In the genomic region with DNA sequence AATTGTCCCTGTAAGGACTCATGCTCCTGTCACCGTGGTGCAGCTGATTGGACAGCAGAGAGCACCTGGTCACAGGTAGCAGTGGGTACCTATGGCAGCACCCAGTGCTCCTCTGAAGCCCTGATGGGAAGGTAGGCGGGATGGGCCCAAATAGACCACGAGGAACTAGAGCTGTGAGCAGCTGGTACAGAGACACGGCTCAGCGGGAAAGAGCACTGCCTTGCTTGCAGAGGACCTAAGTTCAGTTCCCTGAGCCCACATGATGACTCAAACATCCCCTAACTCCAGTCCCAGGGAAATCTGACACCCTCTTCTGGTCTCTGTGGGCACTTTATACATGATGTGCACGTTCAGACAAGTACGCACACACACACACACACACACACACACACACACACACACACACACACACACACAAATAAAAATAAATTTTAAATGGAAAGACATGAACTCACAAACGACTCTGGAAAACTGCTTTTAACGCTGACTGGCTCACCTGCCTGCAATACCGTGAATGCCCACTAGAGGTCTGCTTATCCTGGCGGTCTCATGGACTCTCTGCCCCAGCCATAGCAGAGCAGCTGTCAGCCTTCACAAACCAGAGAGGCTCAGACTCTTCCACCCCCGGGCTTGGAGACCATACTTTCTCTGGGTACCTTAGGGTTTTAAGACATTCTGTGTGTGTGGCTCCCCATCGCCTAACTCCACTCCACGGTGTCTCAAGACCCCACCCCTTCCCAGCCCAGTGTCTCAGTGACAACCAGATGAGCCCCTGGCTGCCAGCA, we compare ENCODE assay signal across 8 mouse cellular contexts. TPM values are rescaled to one million over a fixed set of nuclear protein-coding genes. Genes with fewer than 3 reads are reported as not detected.
DNase-seq lines count a peak whose midpoint lies in the region; ATAC-seq lines count a peak whose summit lies in the region.

No protein-coding gene starts in this region.

- H3K9me3 ChIP-seq in forebrain, embryonic 15.5 days, result no peaks in the 10 kb centered on the region

- DNase-seq in MEL-GATA-1-ER (ENCODE audit: extremely low read depth, low read depth), result peak; percentile 71
- DNase-seq in cerebellum, adult 11-12 months, result peak; percentile 56
- peak; percentile 93 for DNase-seq in heart, postnatal 4 days
- DNase-seq in layer of hippocampus, postnatal 25 days (ENCODE audit: extremely low spot score in 1 of 2, low spot score in 1 of 2), result peak; percentile 73 to 96
- DNase-seq in lung, postnatal 4 days, result peak; percentile 75 to 86
- peak; percentile 85 for DNase-seq in right cerebral cortex, adult 2 months (ENCODE audit: low spot score in 2 of 2)
- DNase-seq in urinary bladder, postnatal 14 days (ENCODE audit: low spot score), result peak; percentile 90

- H3K4me1 ChIP-seq in forebrain, embryonic 15.5 days, result peaks cover 13% of the 10 kb centered on the region

- H3K27ac ChIP-seq in forebrain, embryonic 15.5 days (replicated peaks), result no peak overlapping the region

- H3K36me3 ChIP-seq in forebrain, embryonic 15.5 days, result no peaks in the 10 kb centered on the region

- no peak overlapping the region for H3K9ac ChIP-seq in forebrain, embryonic 15.5 days (replicated peaks)

- H3K4me3 ChIP-seq in forebrain, embryonic 15.5 days, result no peak overlapping the region

- no peak overlapping the region for H3K4me2 ChIP-seq in forebrain, embryonic 15.5 days (replicated peaks)

- 22% methylated on average over 14 of the region's 14 CpGs for WGBS in forebrain, embryonic 15.5 days

- no peaks in the 10 kb centered on the region for H3K27me3 ChIP-seq in forebrain, embryonic 15.5 days

- ATAC-seq in forebrain, embryonic 15.5 days (replicated peaks), result peak; percentile 79; the same call in 1 of the 2 replicates

RNA-seq across cellular contexts. Expression of a gene that starts 1.6 kb away (rescaled TPM):
- polyA plus RNA-seq in forebrain, embryonic 15.5 days (2015; fragmentation: Nextera tagmentation; extraction: Ambion mirVana), result 2.2 and 2.7 TPM in 2 replicates
- 1 to 10 TPM; 2.1 to 3.5 TPM for total RNA-seq in heart, postnatal 4 days (2021)
- 1 to 10 TPM; 2.7 to 4.2 TPM for total RNA-seq in layer of hippocampus, postnatal 25 days (2021)

RNA-seq across cellular contexts. Expression of a gene that starts 24.7 kb away (rescaled TPM):
- polyA plus RNA-seq in forebrain, embryonic 15.5 days (2015; fragmentation: Nextera tagmentation; extraction: Ambion mirVana), result 23.6 and 23.7 TPM in 2 replicates
- 10 to 100 TPM; 35.3 to 35.7 TPM for total RNA-seq in heart, postnatal 4 days (2021)
- 10 to 100 TPM; 37.4 to 39.6 TPM for total RNA-seq in layer of hippocampus, postnatal 25 days (2021)

RNA-seq across cellular contexts. Expression of a gene that starts 39.7 kb away (rescaled TPM):
- 102 and 103 TPM in 2 replicates for polyA plus RNA-seq in forebrain, embryonic 15.5 days (2015; fragmentation: Nextera tagmentation; extraction: Ambion mirVana)
- total RNA-seq in heart, postnatal 4 days (2021), result 10 to 100 TPM; 20.5 to 20.6 TPM
- 10 to 100 TPM; 47.5 to 48.8 TPM for total RNA-seq in layer of hippocampus, postnatal 25 days (2021)

RNA-seq across cellular contexts. Expression of a gene that starts 54.0 kb away (rescaled TPM):
- polyA plus RNA-seq in forebrain, embryonic 15.5 days (2015; fragmentation: Nextera tagmentation; extraction: Ambion mirVana), result 84.2 and 85.9 TPM in 2 replicates
- 10 to 100 TPM; 18.1 TPM for total RNA-seq in heart, postnatal 4 days (2021)
- 10 to 100 TPM; 60.0 to 61.7 TPM for total RNA-seq in layer of hippocampus, postnatal 25 days (2021)

RNA-seq across cellular contexts. Expression of a gene that starts 54.0 kb away (rescaled TPM):
- polyA plus RNA-seq in forebrain, embryonic 15.5 days (2015; fragmentation: Nextera tagmentation; extraction: Ambion mirVana), result 38.8 and 39.8 TPM in 2 replicates
- 10 to 100 TPM; 58.5 to 69.1 TPM for total RNA-seq in heart, postnatal 4 days (2021)
- 10 to 100 TPM; 82.8 to 89.9 TPM for total RNA-seq in layer of hippocampus, postnatal 25 days (2021)
